Mouse (Mus musculus): Measurements from ENCODE around the gene Xrcc4.
A peak's percentile ranks its signal among the peaks of the same experiment; 100 is the strongest.
"Not testable (repeated sequence)": the region's sequence is repeated elsewhere in the genome, so short reads cannot be mapped to it uniquely, and the experiment has no call there.

The Xrcc4 gene

DNA sequence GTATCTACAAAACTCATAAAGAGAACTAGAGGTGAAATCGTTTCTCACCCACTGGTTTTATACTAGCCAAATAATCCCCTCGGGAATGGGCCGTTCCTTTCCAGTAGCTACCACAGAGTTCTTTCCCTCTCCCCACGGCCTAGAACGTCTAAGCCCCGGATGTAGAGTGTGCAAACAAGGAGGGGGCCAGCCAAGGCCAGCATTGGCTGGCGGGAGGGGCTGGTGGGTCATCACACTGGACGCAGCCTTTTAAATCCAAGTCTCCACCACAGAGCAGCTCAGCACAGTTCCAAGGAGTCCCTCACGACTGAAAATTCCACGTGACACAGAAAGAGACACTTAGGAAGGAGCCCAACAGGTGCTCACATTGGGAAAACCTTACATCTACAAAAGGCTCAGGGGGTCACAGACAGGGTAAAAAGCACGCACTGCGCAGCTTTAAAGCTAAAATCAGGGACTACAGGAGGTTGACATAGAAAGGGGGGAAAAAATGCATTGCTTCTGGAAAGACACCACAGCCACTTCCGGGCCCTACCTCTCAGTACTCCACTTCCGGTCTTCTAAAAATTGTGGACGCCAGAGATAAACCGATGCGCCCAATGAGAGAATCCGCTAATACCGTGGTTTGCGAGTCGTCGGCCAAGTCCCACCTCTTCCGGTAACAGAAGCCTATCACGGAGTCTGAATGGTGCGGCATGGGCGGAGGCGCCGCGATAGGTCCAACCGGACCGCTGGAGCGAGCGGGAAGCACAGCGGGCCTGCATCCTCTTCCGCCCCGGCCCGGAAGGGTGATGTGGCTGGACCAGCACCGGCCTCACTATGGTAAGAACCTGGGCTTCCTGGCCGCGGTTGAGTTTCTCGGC is at the start of gene Xrcc4, which contains the start of gene Tmem167:
Gene Xrcc4 (minus strand): TSS at position 647 of the 863 bp plus-strand sequence.
Gene Tmem167 (plus strand): TSS at position 162 of the 863 bp plus-strand sequence.
- peak; percentile 97 for DNase-seq (ENCODE audit: low read depth, low spot score)

DNA sequence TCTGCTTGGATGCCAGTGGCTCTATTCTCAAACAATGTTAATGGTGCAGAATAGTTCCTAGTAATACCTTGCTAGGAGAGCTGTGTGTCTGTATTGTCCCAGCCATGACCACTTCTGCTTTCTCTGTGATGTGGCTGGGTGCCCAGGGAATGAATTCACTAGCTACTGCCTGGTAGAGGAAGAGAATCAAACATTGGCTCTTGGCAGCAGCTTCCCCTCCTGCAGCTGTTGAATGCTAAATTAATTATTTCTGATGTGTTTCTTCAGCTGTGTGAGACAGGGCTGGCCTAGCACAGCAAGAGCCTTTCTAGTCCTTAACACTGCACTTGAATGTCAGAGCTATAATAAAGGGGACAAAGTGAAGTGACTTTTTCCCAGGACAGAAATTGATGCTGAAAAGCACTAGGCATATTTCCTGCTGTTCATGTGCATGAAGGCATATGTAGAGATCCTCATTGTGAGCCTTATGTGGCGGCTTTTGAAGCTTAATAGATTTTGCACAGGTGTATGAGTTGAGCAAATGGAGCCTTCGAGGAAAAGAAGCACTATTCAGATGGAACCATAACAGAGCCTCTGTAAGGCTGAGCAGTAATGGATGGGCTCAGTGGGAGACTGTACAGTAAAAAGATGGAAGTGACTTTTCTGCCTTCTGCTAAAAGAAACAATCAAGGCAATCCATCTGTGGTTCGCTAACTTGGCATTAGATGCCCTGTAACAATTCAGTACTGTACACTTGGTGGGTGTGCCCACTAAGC is 46.9 kb upstream of the Xrcc4 start:
- peak; percentile 27 for DNase-seq (ENCODE audit: low read depth, low spot score)

DNA sequence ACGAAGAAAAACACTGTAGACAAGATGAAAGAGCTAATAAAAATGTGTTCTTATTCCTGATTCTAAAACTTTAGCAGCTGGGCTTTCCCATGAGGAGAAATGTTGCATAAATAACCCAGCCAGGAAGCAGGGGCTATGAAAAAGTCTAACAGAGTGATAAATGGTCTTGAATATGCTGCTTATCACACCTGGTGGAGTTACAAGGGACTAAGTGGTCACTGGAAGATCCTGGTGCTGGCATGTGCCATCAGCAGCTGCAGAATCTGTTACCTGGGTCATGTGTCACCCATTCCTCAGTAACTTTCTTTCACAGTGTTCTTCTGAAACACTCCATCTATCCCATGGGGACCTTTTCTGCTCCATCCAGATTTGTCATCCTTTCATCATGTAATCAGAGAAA is 22.3 kb upstream of the Xrcc4 start:
- peak; percentile 39 for DNase-seq (ENCODE audit: low read depth, low spot score)

DNA sequence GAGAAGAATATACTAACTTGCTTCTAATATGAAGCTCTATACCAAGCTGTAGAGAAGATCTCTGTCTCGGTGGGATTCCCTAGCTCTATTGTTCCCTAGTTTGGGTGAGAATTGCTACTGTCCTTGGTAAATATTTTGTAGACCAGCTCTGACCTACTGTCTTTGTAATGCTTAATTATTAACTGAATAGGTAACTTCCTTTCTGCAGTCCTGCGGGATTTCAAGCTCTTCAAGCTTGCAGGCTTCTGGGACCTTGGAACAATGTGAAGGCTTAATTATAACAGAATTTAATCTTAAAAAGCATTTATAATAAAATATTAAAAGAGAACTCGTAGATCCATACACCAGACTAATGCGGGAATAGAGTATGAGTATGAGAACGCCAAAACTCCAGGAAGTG is 19.3 kb upstream of the Xrcc4 start:
- not testable (repeated sequence) for DNase-seq (ENCODE audit: low read depth, low spot score)

DNA sequence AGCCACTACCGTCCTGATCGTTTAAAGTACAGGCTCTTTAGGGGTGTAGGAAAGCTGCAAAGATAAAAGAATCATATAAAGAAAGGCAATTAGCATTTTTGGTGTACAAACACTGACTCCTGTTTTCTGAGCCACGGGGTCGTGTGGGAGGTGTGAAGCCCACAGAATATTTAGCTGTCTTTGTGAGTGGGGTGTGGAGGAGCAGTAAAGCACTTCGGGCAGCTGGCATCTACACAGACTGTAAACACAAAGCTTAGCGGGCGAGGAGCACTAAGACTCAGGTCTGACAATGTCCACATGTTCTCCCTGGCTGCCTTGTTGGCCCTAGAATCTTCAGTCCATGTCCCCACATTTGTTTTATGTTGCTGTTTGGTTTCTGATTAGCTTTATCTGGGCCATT is 16.7 kb upstream of the Xrcc4 start:
- no peak for DNase-seq (ENCODE audit: low read depth, low spot score)

DNA sequence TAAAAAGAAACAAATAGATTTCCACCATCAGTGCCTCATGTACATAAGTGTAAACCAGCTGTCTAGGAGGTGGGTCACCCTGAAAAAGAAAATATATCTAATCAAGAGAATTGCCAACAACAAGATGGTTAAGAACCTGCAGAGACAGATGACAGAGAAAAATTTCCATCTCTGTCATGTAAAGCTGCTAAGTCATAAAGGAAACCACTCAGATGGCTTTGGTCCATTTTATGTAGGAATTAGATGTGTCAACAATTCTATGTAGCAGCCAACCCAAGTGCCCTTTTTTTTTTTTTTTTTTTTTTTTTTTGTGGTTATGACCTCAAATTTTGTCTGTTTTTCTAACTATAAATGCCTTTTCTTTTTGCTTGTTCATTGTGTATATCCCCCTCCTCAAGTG is 12.1 kb upstream of the Xrcc4 start:
- no peak for DNase-seq (ENCODE audit: low read depth, low spot score)

DNA sequence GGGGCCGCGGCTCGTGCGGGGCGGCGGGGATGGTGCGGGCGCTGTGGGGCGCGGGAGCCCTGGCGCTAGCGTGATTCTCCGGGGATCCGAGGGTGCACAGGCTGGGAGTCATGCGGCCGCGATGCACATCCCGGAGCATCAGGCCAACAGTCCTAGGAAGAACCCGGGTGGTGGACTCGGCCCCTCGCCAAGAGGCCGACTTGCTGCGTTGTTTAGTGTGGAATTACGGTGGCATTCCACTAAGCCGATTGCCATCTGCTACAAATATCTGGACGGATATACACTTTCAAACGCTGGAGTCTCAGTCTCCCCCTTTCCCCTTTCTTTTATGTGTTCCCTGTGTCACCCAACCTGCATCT is 396 bp upstream of the Xrcc4 start:
- DNase-seq (ENCODE audit: low read depth, low spot score) = no peak

DNA sequence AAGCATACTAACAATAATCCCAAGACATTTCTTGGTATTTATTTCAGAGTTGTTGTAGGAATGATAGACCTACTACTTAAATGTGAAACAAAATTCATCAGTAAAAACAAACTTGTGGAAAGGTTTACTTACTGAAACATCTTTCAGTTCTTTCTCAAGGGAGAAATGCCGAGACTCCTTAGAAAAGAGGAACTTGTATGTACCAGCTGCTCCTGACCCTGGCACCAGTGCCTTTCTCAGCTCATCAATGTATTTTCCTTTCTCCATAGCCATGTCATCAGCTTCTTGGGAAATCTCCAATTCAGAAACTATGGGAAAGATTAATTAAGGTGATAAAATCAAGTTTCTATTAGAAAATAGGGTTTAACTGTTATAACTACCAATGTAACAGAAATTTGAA is 27.5 kb downstream of the Xrcc4 start:
- DNase-seq (ENCODE audit: low read depth, low spot score) = no peak

DNA sequence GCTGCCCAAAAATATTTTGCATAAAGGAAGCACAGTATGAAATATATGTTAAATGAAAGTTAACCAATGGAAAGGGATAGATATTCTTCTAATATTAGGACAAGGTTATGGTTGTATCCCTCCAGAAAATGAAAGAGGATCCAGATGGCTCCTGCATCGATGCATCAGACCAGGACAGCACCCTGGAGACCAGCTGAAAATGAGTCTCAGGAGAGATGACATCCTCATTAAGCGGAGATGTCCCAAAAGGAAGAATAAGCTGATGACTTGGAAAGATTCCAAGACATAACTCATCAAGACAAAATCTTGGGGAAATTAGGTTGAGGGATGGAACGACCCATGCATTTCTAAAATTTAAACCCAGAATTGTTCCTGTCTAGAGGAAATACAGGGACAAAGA is 37.0 kb downstream of the Xrcc4 start:
- DNase-seq (ENCODE audit: low read depth, low spot score) = no peak

DNA sequence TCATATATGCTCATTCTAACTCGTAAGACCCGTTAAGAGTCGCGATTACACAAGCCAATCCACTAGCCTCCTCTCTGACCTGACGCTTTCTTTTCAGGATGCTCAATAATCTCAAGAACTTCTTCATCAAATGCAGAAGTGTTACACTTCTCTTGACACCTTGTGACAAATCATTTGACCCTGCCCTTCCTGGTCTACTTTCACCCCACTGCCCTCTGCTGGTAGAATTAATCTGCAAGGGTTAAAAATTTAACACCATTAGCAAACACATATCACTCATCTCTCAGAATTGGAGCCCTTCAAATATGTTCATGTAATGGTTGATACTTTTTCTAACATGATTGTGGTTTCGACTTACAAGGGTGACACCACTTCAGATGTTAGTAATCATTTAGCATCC is 37.7 kb downstream of the Xrcc4 start:
- DNase-seq (ENCODE audit: low read depth, low spot score) = no peak

DNA sequence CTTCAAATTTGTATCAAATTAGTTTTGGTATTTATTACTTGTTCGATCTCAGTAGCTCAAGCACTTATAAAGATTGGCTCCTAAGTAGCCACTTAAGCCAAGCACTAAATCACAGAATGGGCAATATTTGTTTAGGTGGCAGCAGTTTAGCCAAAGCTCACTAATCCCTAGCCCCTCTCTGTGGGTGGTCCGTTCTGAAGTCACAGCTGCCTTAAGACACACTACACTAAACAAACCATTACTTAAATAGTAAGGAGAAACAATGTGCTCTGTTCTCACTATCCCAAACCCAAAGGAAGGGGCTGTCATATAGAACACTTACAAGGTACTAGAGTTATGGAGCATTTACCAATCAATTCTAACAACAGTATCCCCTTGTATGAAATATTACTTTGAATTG is 49.8 kb downstream of the Xrcc4 start:
- peak; percentile 85 for DNase-seq (ENCODE audit: low read depth, low spot score)

DNA sequence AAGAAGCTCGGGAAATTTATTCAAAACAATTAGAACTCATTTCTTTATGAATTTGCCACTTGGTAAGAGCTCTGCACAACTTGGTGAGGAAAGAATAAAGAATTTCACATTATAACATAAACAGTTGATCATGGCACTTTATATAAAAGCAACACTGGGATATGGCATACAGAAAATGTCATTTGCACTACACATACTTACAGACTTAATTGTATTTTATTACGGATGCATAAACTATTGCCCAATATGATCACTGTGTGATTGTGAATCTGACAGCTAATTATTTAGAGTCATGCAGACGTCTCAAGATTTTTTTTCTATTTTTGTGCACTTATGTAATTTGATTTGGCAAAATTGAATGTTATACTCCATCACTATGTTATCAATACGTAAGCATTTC is 56.4 kb downstream of the Xrcc4 start:
- DNase-seq (ENCODE audit: low read depth, low spot score) = no peak

DNA sequence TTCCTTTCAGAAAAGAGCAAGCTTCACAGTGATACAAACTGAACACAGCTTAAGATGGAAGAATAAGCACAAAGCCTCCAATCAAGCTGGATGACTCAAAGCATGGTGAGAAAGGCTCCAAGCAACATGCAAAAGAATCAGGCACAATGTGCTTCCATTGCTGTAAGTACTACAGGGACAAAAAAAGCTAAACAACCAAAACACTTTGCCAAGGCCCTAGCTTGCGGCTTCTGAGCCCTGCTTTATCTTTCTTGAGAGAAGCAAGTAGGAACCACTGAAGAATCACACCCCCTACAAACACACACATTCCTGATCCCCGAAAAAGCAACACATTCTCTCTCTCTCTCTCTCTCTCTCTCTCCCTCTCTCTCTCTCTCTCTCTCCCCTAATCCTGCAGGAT is 56.9 kb downstream of the Xrcc4 start:
- no peak for DNase-seq (ENCODE audit: low read depth, low spot score)

DNA sequence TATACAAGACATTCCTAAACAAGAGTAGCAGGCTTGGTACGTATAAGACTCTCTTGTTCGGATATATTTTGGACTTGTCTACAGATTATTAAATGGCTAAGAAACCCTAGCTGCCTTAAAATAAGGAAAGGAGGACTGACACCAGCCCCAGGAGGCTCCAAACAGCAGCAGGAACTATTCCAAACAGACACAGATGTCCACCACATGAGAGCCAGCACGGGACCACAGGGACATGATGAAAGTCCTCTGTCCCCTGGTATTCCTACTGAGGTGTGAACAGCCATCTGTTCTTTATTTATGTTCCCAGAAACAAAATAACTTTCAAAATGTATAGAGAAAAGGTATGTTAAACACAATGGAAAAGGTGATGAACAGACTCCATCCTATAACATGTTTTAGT is 58.5 kb downstream of the Xrcc4 start:
- DNase-seq (ENCODE audit: low read depth, low spot score) = peak; percentile 40

DNA sequence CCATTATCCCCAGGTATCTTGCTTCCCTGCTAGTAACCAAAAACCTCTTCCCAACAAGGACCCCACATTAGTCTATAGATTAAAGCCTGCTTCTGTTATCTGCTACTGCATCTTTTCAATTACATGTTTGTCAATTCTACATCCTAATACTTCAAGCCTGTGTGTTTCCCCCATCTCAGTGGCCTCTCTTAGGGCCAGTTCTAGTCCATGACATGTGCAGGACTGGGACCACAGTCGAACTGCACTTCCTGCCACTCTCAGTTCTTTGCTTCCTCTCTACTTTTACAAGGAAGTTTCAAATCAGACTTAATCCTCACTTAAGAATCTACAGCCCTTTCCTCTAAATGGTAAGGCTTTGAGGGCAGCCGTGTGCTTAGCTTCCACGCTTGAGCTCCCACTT is 76.8 kb downstream of the Xrcc4 start:
- DNase-seq (ENCODE audit: low read depth, low spot score) = no peak

DNA sequence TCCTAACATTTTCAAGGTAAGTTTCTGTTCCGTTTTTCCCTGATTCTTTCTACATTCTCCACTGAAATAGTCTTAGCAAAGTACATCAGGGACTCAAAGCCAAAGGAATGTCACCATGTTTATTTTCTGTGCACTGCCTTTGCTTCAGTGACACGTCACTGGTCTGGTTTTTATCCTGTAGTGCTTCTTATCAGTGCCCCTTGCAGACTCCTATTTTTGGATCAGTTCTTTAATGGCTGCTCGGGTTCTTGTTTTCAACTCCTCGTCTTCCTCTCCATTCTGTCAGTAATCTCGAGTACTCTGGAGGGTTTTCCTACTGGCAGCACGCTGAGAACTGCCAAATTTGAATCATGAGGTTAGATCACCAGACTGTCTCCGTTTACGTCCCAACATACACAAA is 77.2 kb downstream of the Xrcc4 start:
- no peak for DNase-seq (ENCODE audit: low read depth, low spot score)

DNA sequence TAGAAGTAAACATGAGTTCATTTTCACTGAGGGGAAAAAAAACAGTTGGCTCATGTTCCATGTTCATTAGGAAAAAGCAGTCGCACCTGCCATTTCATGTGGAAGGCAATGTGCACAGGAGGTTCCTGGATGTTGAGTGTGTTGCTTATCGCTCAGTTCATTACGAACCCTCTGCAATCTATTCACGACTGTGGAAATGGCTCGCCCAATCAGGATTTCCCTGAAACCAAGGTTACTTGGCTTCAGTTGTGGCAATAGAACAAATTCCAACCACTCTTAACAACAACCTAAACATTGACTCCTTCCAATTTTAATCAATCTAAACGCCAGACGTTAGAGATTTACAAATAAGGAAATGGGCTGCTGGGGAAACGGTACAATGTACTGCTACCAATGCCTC is 78.3 kb downstream of the Xrcc4 start:
- no peak for DNase-seq (ENCODE audit: low read depth, low spot score)

DNA sequence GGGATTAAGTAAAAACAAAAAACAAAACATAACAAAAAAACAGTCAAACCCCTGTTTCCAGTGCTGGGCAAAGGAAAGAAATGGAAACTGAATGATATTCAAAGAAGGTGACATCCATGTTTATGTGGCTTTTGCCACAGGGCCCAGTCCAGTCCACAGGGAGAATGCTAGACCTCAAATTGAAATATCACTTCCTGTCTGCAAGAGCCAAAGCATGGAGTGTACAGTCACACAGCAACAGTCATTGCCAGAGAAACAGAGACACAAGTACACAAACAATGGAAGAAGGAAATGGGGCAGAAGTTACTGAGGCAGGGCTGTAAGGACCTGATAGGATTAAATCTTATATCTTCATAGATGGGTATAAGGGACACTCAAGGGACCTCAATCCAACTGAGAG is 79.6 kb downstream of the Xrcc4 start:
- no peak for DNase-seq (ENCODE audit: low read depth, low spot score)

DNA sequence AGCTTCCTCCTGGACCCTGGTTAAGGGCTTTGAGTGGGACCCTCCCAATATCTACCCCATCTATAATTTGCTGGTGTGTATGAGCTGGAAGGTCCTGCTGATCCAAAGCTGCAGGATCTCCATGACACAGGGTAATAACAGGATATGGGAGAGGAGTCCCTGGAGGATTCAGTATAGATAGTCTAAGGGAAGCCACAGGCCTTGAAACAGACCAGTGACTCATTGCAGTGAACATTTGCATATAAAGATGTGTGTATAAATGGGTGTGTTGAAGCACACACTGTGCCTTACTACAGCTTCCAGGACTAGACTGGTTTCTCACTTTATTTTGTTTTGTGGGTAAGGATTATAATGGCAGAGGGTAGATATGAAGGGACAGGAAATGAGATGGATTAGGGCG is 83.8 kb downstream of the Xrcc4 start:
- no peak for DNase-seq (ENCODE audit: low read depth, low spot score)

DNA sequence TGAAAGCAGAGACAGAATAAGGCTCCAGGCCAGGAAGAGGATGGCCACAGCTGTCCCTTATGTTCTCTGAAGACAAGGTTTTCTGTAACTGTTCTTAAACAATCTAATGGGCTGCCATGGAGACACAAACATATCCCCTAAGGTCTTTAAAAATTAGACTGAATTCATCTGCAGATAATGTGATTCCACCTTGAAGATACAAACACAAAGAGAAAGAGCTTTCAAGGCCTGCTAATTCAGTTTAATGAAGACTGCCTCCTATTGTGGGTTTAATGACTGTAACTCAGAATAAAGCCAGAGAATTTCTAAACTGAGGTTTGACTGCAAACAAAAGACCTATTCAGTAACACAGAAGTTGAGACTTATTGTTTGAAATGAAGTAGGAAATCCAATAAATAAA is 91.9 kb downstream of the Xrcc4 start:
- DNase-seq (ENCODE audit: low read depth, low spot score) = no peak

DNA sequence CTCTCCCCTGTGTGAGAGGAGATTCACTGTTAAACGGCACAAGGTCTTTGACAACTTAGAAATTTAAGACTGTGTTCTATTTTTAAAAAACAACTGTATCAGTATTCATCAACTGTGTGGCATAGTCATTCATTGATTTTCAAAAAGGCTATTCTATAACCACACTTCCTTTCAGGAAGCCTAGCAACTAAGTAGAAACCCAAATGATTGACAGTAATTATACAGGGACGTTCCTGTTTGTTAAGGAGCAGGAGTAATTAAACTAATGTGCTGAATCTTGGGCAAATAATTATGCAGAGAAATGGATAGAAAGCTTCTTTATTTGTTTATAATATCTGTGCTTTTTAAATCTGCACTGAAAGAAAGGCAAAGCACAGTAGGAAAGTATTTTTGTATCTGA is 103.3 kb downstream of the Xrcc4 start:
- no peak for DNase-seq (ENCODE audit: low read depth, low spot score)

DNA sequence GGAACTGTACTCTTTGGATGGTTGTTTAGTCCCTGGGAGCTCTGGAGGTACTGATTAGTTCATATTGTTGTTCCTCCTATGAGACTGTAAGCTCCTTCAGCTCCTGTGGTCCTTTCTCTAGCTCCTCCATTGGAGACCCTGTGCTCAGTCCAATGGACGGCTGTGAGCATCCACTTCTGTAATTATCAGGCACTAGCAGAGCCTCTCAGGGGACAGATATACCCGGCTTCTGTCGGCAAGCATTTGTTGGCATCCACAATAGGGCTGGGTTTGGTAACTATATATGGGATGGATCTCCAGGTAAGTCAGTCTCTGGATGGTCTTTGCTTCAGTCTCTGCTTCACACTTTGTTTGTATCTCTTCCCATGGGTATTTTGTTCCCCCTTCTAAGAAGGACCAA is 118.5 kb downstream of the Xrcc4 start:
- no peak for DNase-seq (ENCODE audit: low read depth, low spot score)

DNA sequence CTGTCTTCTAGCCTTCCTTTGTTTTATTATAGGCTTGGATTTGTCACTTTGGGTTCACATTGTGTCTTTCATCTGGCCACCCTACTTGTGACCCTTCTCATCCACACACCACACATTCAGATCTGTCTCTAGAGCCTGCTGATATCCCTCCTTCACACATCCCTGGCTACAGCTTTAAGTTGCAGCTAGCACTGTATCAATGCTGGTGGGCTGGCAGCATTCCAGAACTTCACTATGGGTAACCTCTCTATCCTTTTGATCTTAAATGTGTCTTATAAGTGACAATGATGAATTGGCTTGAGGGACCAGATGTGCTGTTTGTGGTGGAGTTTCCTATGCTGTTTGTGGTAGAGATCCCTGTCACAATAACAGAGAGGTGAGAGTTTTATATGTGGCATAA is 120.7 kb downstream of the Xrcc4 start:
- DNase-seq (ENCODE audit: low read depth, low spot score) = peak; percentile 58

Measured in mesoderm, embryonic 11.5 days (tissue).